Mouse (Mus musculus) kidney, postnatal 4 days (tissue): ENCODE measurements around the gene Coro1b.

Experiments
- DNase-seq, 2 experiments: peaks; one replicate each; pipeline ENCODE4 v3.0.0; 2021; ENCODE audit warnings: mixed read lengths in 2 of 2

The Coro1b gene

GRCm38 (mm10) chr19:4148491-4148806, at the start of gene Coro1b:
Gene Coro1b (plus strand): TSS chr19:4148619.
- DNase-seq: peak; percentile 99

GRCm38 (mm10) chr19:4099056-4099455, 49.4 kb upstream of the Coro1b start:
- DNase-seq: peak; percentile 97

- peak; percentile 83 to 85 for DNase-seq
Observed at GRCm38 (mm10) chr19:4099837-4100717, 48.3 kb upstream of the Coro1b start, which contains the start of gene Pitpnm1. Gene Pitpnm1 (plus strand): TSS chr19:4099998.

GRCm38 (mm10) chr19:4100718-4101261, 47.6 kb upstream of the Coro1b start:
- DNase-seq: peak; percentile 66 to 71

GRCm38 (mm10) chr19:4101466-4101865, 47.0 kb upstream of the Coro1b start:
- DNase-seq: no peak

- no peak for DNase-seq
Observed at GRCm38 (mm10) chr19:4102049-4102448, 46.4 kb upstream of the Coro1b start.

GRCm38 (mm10) chr19:4102626-4103025, 45.8 kb upstream of the Coro1b start:
- DNase-seq: no peak

- no peak for DNase-seq
Observed at GRCm38 (mm10) chr19:4103294-4103693, 45.1 kb upstream of the Coro1b start.

- DNase-seq: no peak
Observed at GRCm38 (mm10) chr19:4103792-4104191, 44.6 kb upstream of the Coro1b start.

- no peak for DNase-seq
Observed at GRCm38 (mm10) chr19:4104675-4105194, 43.7 kb upstream of the Coro1b start.

GRCm38 (mm10) chr19:4106654-4107053, 41.8 kb upstream of the Coro1b start:
- DNase-seq: no peak

GRCm38 (mm10) chr19:4108535-4108934, 39.9 kb upstream of the Coro1b start:
- DNase-seq: no peak

- no peak for DNase-seq
Observed at GRCm38 (mm10) chr19:4112063-4112960, 36.1 kb upstream of the Coro1b start.

GRCm38 (mm10) chr19:4113186-4113805, 35.1 kb upstream of the Coro1b start:
- DNase-seq: peak; percentile 64 to 75

- DNase-seq: peak; percentile 51 to 66
Observed at GRCm38 (mm10) chr19:4113806-4114230, 34.6 kb upstream of the Coro1b start.

- DNase-seq: no peak
Observed at GRCm38 (mm10) chr19:4114551-4114950, 33.9 kb upstream of the Coro1b start.

GRCm38 (mm10) chr19:4115144-4115543, 33.3 kb upstream of the Coro1b start:
- no peak for DNase-seq

- DNase-seq: no peak
Observed at GRCm38 (mm10) chr19:4115816-4116215, 32.6 kb upstream of the Coro1b start.

GRCm38 (mm10) chr19:4117006-4117405, 31.4 kb upstream of the Coro1b start:
- DNase-seq: peak; percentile 35 to 59

GRCm38 (mm10) chr19:4118350-4118749, 30.1 kb upstream of the Coro1b start:
- no peak for DNase-seq

GRCm38 (mm10) chr19:4119716-4120487, 28.5 kb upstream of the Coro1b start:
- no peak for DNase-seq

GRCm38 (mm10) chr19:4120496-4120895, 27.9 kb upstream of the Coro1b start:
- DNase-seq: no peak
